Mouse (Mus musculus): ENCODE data around the gene Gm38100. TPM values are rescaled to one million over a fixed set of nuclear protein-coding genes. Genes with fewer than 3 reads are reported as not detected.

Gm38100 gene
- polyA plus RNA-seq (2015; fragmentation: Nextera tagmentation; extraction: Ambion mirVana), result not detected in 2 replicates

- no peak within 1 kb of the TSS for H3K4me2 ChIP-seq (ENCODE audit: low read depth, low read length)
- H3K36me3 ChIP-seq (ENCODE audit: control insufficient read depth, insufficient read depth), result no peaks in the 10 kb centered on the region
- no peak within 1 kb of the TSS for H3K4me3 ChIP-seq (ENCODE audit: low read depth, low read length)
- no peaks in the 10 kb centered on the region for H3K9me3 ChIP-seq (replicated peaks; ENCODE audit: control insufficient read depth, low read length)
- H3K9ac ChIP-seq (ENCODE audit: low read depth, low read length), result no peak within 1 kb of the TSS
- no peaks in the 10 kb centered on the region for H3K27me3 ChIP-seq (ENCODE audit: control insufficient read depth, insufficient read depth, low read depth, low read length)
- no peaks in the 10 kb centered on the region for H3K4me1 ChIP-seq (ENCODE audit: control insufficient read depth, low read depth, low read length)
- no peak for ATAC-seq (ENCODE audit: low read depth)
- no peak within 1 kb of the TSS for H3K27ac ChIP-seq (ENCODE audit: low read length)
- WGBS (ENCODE audit: insufficient replicate concordance), result 61% methylated on average over 9 of the region's 9 CpGs
Observed at GRCm38 (mm10) chr1:175920029-175920428, at the start of gene Gm38100. TSS of gene Gm38100 (plus strand) at chr1:175920329.

- H3K9ac ChIP-seq (ENCODE audit: low read depth, low read length), result no peak overlapping the region
- H3K4me3 ChIP-seq (ENCODE audit: low read depth, low read length), result no peak overlapping the region
- no peaks in the 10 kb centered on the region for H3K9me3 ChIP-seq (replicated peaks; ENCODE audit: control insufficient read depth, low read length)
- no peaks in the 10 kb centered on the region for H3K36me3 ChIP-seq (ENCODE audit: control insufficient read depth, insufficient read depth)
- no peak overlapping the region for H3K27ac ChIP-seq (ENCODE audit: low read length)
- 67% methylated on average over 3 of the region's 3 CpGs for WGBS (ENCODE audit: insufficient replicate concordance)
- ATAC-seq (ENCODE audit: low read depth), result no peak
- no peak overlapping the region for H3K4me2 ChIP-seq (ENCODE audit: low read depth, low read length)
- no peaks in the 10 kb centered on the region for H3K4me1 ChIP-seq (ENCODE audit: control insufficient read depth, low read depth, low read length)
- H3K27me3 ChIP-seq (ENCODE audit: control insufficient read depth, insufficient read depth, low read depth, low read length), result no peaks in the 10 kb centered on the region
Observed at GRCm38 (mm10) chr1:175870716-175871115, 49.4 kb upstream of the Gm38100 start.

- no peak overlapping the region for H3K4me3 ChIP-seq (ENCODE audit: low read depth, low read length)
- no peak for ATAC-seq (ENCODE audit: low read depth)
- no peak overlapping the region for H3K27ac ChIP-seq (ENCODE audit: low read length)
- no peak overlapping the region for H3K4me2 ChIP-seq (ENCODE audit: low read depth, low read length)
- H3K4me1 ChIP-seq (ENCODE audit: control insufficient read depth, low read depth, low read length), result no peaks in the 10 kb centered on the region
- no peaks in the 10 kb centered on the region for H3K9me3 ChIP-seq (replicated peaks; ENCODE audit: control insufficient read depth, low read length)
- no peaks in the 10 kb centered on the region for H3K36me3 ChIP-seq (ENCODE audit: control insufficient read depth, insufficient read depth)
- H3K27me3 ChIP-seq (ENCODE audit: control insufficient read depth, insufficient read depth, low read depth, low read length), result no peaks in the 10 kb centered on the region
- H3K9ac ChIP-seq (ENCODE audit: low read depth, low read length), result no peak overlapping the region
- 74% methylated on average over 6 of the region's 6 CpGs for WGBS (ENCODE audit: insufficient replicate concordance)
Observed at GRCm38 (mm10) chr1:175872028-175872816, 47.9 kb upstream of the Gm38100 start.

- H3K36me3 ChIP-seq (ENCODE audit: control insufficient read depth, insufficient read depth), result peaks cover 17% of the 10 kb centered on the region
- peak within 1 kb of the TSS; percentile 82 for H3K9ac ChIP-seq (ENCODE audit: low read depth, low read length)
- WGBS (ENCODE audit: insufficient replicate concordance), result 0% methylated on average over 66 of the region's 66 CpGs
- peak; percentile 96 for ATAC-seq (ENCODE audit: low read depth)
- peaks cover 13% of the 10 kb centered on the region for H3K4me1 ChIP-seq (ENCODE audit: control insufficient read depth, low read depth, low read length)
- H3K27me3 ChIP-seq (ENCODE audit: control insufficient read depth, insufficient read depth, low read depth, low read length), result no peaks in the 10 kb centered on the region
- H3K4me3 ChIP-seq (ENCODE audit: low read depth, low read length), result peak within 1 kb of the TSS; percentile 93
- no peaks in the 10 kb centered on the region for H3K9me3 ChIP-seq (replicated peaks; ENCODE audit: control insufficient read depth, low read length)
- H3K27ac ChIP-seq (ENCODE audit: low read length), result peak within 1 kb of the TSS; percentile 87
- H3K4me2 ChIP-seq (ENCODE audit: low read depth, low read length), result peak within 1 kb of the TSS; percentile 83
Observed at GRCm38 (mm10) chr1:175880453-175881296, 39.5 kb upstream of the Gm38100 start, which contains the start of gene Exo1. TSS of gene Exo1 (plus strand) at chr1:175880581.

- ATAC-seq (ENCODE audit: low read depth), result no peak
- Histone ChIP-seq H3K4me2 (ENCODE audit: low read depth, low read length) (no peak overlapping the region), H3K36me3 (ENCODE audit: control insufficient read depth, insufficient read depth) (peaks cover 32% of the 10 kb centered on the region)
Observed at GRCm38 (mm10) chr1:175883398-175883797, 36.7 kb upstream of the Gm38100 start.

GRCm38 (mm10) chr1:175893263-175893662 is 26.9 kb upstream of the Gm38100 start:
- H3K4me3 ChIP-seq (ENCODE audit: low read depth, low read length), result no peak overlapping the region
- no peak overlapping the region for H3K9ac ChIP-seq (ENCODE audit: low read depth, low read length)
- no peak overlapping the region for H3K27ac ChIP-seq (ENCODE audit: low read length)
- H3K36me3 ChIP-seq (ENCODE audit: control insufficient read depth, insufficient read depth), result peaks cover 30% of the 10 kb centered on the region
- H3K9me3 ChIP-seq (replicated peaks; ENCODE audit: control insufficient read depth, low read length), result no peaks in the 10 kb centered on the region
- no peak overlapping the region for H3K4me2 ChIP-seq (ENCODE audit: low read depth, low read length)
- H3K27me3 ChIP-seq (ENCODE audit: control insufficient read depth, insufficient read depth, low read depth, low read length), result no peaks in the 10 kb centered on the region
- WGBS (ENCODE audit: insufficient replicate concordance), result 83% methylated on average over 6 of the region's 6 CpGs
- no peak for ATAC-seq (ENCODE audit: low read depth)
- no peaks in the 10 kb centered on the region for H3K4me1 ChIP-seq (ENCODE audit: control insufficient read depth, low read depth, low read length)

More at GRCm38 (mm10) chr1:175883398-175883797, 36.7 kb upstream of the Gm38100 start:
- no peak overlapping the region for H3K4me3 ChIP-seq (ENCODE audit: low read depth, low read length)
- peaks cover 13% of the 10 kb centered on the region for H3K4me1 ChIP-seq (ENCODE audit: control insufficient read depth, low read depth, low read length)
- H3K9ac ChIP-seq (ENCODE audit: low read depth, low read length), result no peak overlapping the region
- H3K27ac ChIP-seq (ENCODE audit: low read length), result no peak overlapping the region
- H3K27me3 ChIP-seq (ENCODE audit: control insufficient read depth, insufficient read depth, low read depth, low read length), result no peaks in the 10 kb centered on the region
- H3K9me3 ChIP-seq (replicated peaks; ENCODE audit: control insufficient read depth, low read length), result no peaks in the 10 kb centered on the region
- 73% methylated on average over 3 of the region's 3 CpGs for WGBS (ENCODE audit: insufficient replicate concordance)

- WGBS (ENCODE audit: insufficient replicate concordance), result 85% methylated on average over 12 of the region's 12 CpGs
- Histone ChIP-seq H3K4me1 (ENCODE audit: control insufficient read depth, low read depth, low read length) (no peaks in the 10 kb centered on the region), H3K36me3 (ENCODE audit: control insufficient read depth, insufficient read depth) (peaks cover 26% of the 10 kb centered on the region), H3K4me2 (ENCODE audit: low read depth, low read length) (no peak overlapping the region), H3K9me3 (replicated peaks; ENCODE audit: control insufficient read depth, low read length) (no peaks in the 10 kb centered on the region), H3K27me3 (ENCODE audit: control insufficient read depth, insufficient read depth, low read depth, low read length) (no peaks in the 10 kb centered on the region), H3K9ac (ENCODE audit: low read depth, low read length) (no peak overlapping the region), H3K4me3 (ENCODE audit: low read depth, low read length) (no peak overlapping the region), H3K27ac (ENCODE audit: low read length) (no peak overlapping the region)
- no peak for ATAC-seq (ENCODE audit: low read depth)
Observed at GRCm38 (mm10) chr1:175893726-175894125, 26.4 kb upstream of the Gm38100 start.

GRCm38 (mm10) chr1:175911207-175911606 is 8.9 kb upstream of the Gm38100 start:
- Histone ChIP-seq H3K4me2 (ENCODE audit: low read depth, low read length) (no peak overlapping the region), H3K36me3 (ENCODE audit: control insufficient read depth, insufficient read depth) (peaks cover 13% of the 10 kb centered on the region), H3K4me1 (ENCODE audit: control insufficient read depth, low read depth, low read length) (peaks cover 4% of the 10 kb centered on the region), H3K4me3 (ENCODE audit: low read depth, low read length) (no peak overlapping the region), H3K27ac (ENCODE audit: low read length) (no peak overlapping the region), H3K27me3 (ENCODE audit: control insufficient read depth, insufficient read depth, low read depth, low read length) (no peaks in the 10 kb centered on the region), H3K9me3 (replicated peaks; ENCODE audit: control insufficient read depth, low read length) (no peaks in the 10 kb centered on the region), H3K9ac (ENCODE audit: low read depth, low read length) (no peak overlapping the region)
- 40% methylated on average over 2 of the region's 2 CpGs for WGBS (ENCODE audit: insufficient replicate concordance)
- no peak for ATAC-seq (ENCODE audit: low read depth)

- no peak for ATAC-seq (ENCODE audit: low read depth)
- no peaks in the 10 kb centered on the region for H3K27me3 ChIP-seq (ENCODE audit: control insufficient read depth, insufficient read depth, low read depth, low read length)
- H3K4me3 ChIP-seq (ENCODE audit: low read depth, low read length), result no peak overlapping the region
- H3K4me2 ChIP-seq (ENCODE audit: low read depth, low read length), result no peak overlapping the region
- H3K36me3 ChIP-seq (ENCODE audit: control insufficient read depth, insufficient read depth), result peaks cover 5% of the 10 kb centered on the region; the same call in 1 of the 2 replicates
- peaks cover 4% of the 10 kb centered on the region for H3K4me1 ChIP-seq (ENCODE audit: control insufficient read depth, low read depth, low read length)
- H3K9me3 ChIP-seq (replicated peaks; ENCODE audit: control insufficient read depth, low read length), result no peaks in the 10 kb centered on the region
- 71% methylated on average over 3 of the region's 3 CpGs for whole genome bisulfite sequencing (ENCODE audit: insufficient replicate concordance)
- no peak overlapping the region for H3K9ac ChIP-seq (ENCODE audit: low read depth, low read length)
- no peak overlapping the region for H3K27ac ChIP-seq (ENCODE audit: low read length)
Observed at GRCm38 (mm10) chr1:175912038-175912437, 8.1 kb upstream of the Gm38100 start.
